Mouse (Mus musculus) embryonic facial prominence, embryonic 10.5 days (tissue): ENCODE results near the gene Mtrex. TPM values are rescaled to one million over a fixed set of nuclear protein-coding genes. Genes with fewer than 3 reads are reported as not detected.

ENCODE experiments used
- DNase-seq: peaks from one replicate; pipeline ENCODE4 v3.0.0-alpha.2; 2017; ENCODE audit warnings: low spot score
- H3K27ac ChIP-seq: fragments of 300-500 bp; sonication (generic); replicated peaks from 2 replicates; pipeline ENCODE4 v1.5.1; 2016; ENCODE audit warnings: mild to moderate bottlenecking
- H3K27me3 ChIP-seq: fragments of 300-500 bp; sonication (generic); replicated peaks from 2 replicates; pipeline ENCODE4 v1.6.1; 2016; ENCODE audit warnings: low read depth, mild to moderate bottlenecking; ENCODE audit not compliant: poor library complexity, severe bottlenecking
- H3K36me3 ChIP-seq: fragments of 300-500 bp; sonication (generic); replicated peaks from 2 replicates; pipeline ENCODE4 v1.6.1; 2016; ENCODE audit warnings: mild to moderate bottlenecking, moderate library complexity
- H3K4me1 ChIP-seq: fragments of 300-500 bp; sonication (generic); 2 replicates; pipeline ENCODE4 v1.6.1; 2016
- H3K4me3 ChIP-seq: fragments of 300-500 bp; sonication (generic); 2 replicates; pipeline ENCODE4 v1.5.1; 2016; ENCODE audit warnings: mild to moderate bottlenecking, moderate library complexity
- H3K9me3 ChIP-seq: fragments of 300-500 bp; sonication (generic); 2 replicates; pipeline ENCODE4 v1.6.1; 2016; ENCODE audit warnings: mild to moderate bottlenecking
- WGBS: fragments of 180-500 bp; shearing (Covaris S2); methylation state at CpG from one replicate; pipeline ENCODE4 v1.1.7; 2016; 5-methylcytosine and 5-hydroxymethylcytosine counted together
- polyA plus RNA-seq: library from polyadenylated mRNA; unstranded; fragments of >200 nt; fragmentation: Nextera tagmentation; extraction: Ambion mirVana; gene quantifications from 2 replicates; pipeline ENCODE4 v1.2.1, GENCODE M21; 2016

The Mtrex gene
- polyA plus RNA-seq, 1 experiment from 2014 or later: 94.3 TPM

DNA sequence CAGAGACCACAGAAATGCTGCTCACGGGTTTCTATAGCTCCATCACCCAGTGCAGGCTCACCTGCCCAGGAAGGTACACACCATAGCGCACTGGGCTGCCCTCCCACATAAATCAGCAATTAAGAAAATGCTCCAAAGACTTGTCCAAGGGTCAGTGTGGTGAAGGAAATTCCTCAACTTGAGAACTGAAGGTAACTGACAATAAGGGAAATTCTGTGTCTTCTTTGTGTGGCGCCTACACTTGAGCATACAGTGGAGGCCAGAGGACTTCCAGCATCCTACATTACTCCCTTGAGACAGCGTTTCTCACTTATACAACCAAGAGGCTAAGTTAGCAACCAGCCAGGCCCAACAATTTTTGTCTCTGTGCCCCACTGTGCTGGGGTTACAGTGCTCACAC, 1.2 kb downstream of the Mtrex start:
- 77% methylated on average over 4 of the region's 4 CpGs for WGBS
- peaks cover 41% of the 10 kb centered on the region for H3K36me3 ChIP-seq

DNA sequence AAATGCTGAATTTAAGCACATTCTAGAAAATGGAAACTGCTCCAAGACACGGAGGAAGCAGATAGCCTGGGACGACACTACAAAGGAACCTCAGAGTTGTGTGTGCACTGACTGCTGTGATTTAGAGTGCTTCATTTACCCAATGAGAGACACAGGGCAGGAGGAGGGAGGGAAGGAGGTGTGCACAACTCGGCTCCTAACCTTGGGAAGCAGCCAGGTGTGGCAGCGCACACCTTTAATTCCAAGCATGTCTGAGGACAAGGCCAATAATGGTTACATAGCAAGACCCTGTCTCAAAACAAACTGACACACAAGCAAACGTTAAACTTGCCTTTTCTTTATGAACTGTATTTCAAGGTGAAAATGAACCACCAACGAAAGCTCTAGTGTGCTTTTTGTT, 1.9 kb downstream of the Mtrex start:
- Histone ChIP-seq H3K4me3 (peak overlapping the region; percentile 14; the same call in 1 of the 2 replicates), H3K27ac (no peak overlapping the region)

More for the DNA sequence above, 1.2 kb downstream of the Mtrex start:
- Histone ChIP-seq H3K4me3 (peak overlapping the region; percentile 95), H3K27ac (no peak overlapping the region), H3K4me1 (peaks cover 17% of the 10 kb centered on the region), H3K27me3 (no peaks in the 10 kb centered on the region), H3K9me3 (no peaks in the 10 kb centered on the region)
- no peak for DNase-seq

DNA sequence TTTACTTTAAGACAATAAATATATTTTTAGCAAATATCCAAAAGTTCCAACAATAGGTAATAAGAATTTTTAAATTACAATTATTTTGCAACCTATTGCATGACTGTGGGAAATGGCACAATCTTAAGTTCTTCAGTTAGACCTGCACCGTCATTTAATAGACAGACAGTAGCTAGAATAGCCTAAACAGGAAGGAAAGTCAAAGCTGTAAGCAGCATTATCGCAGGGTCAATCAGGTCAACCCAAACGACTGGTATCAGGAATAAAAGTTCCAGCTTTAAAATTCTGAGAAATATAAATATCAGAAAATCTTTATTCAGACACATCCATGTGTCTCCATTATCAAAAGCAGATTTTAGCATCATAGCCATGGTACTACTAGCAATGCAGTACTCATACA, 6.3 kb downstream of the Mtrex start:
- H3K4me1 ChIP-seq: peaks cover 6% of the 10 kb centered on the region
- no peak for DNase-seq
- WGBS: 89% methylated on average over 3 of the region's 3 CpGs

More for the DNA sequence above, 1.9 kb downstream of the Mtrex start:
- Histone ChIP-seq H3K9me3 (no peaks in the 10 kb centered on the region), H3K4me1 (peaks cover 17% of the 10 kb centered on the region), H3K36me3 (peaks cover 41% of the 10 kb centered on the region), H3K27me3 (no peaks in the 10 kb centered on the region)
- WGBS: 84% methylated on average over 6 of the region's 6 CpGs
- DNase-seq: no peak

DNA sequence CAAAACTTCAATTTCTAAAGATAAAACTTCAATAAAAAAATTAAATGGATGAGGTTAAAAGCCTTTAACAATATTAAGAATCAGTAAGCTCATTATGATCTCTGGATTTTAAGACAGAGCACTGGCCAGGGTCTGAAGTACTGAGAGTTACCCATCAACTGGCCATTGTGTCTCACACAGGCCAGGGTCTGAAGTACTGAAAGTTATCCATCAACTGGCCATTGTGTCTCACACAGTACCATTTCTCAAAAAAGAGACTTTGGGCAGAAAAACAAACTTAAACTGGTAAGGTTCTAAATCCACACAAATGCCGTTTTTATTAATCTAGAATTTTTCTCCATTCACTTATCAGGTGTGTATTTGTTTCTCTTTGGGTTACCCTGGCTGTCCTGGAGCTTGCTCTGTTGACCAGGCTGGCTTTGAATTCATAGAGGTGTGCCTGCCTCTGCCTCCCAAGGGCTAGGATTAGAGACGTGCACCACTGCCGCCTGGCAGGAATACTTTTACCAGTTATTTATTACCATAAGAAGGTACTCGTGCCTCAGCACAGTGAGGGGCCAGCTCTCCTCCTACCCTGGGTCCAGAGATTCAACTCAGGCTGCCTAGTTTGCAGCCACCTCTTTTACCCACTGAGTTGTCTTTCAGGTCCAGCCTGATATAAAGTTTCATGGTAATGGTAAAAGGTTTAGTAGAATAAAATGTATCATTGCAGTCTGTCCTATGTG, 7.9 kb downstream of the Mtrex start:
- 92% methylated on average over 4 of the region's 4 CpGs for WGBS
- Histone ChIP-seq H3K4me1 (no peaks in the 10 kb centered on the region), H3K36me3 (peaks cover 81% of the 10 kb centered on the region), H3K27ac (no peak overlapping the region), H3K27me3 (no peaks in the 10 kb centered on the region), H3K4me3 (no peak overlapping the region), H3K9me3 (no peaks in the 10 kb centered on the region)
- no peak for DNase-seq

More for the DNA sequence above, 6.3 kb downstream of the Mtrex start:
- H3K27me3 ChIP-seq: no peaks in the 10 kb centered on the region
- H3K36me3 ChIP-seq: peaks cover 74% of the 10 kb centered on the region
- no peak overlapping the region for H3K4me3 ChIP-seq
- no peaks in the 10 kb centered on the region for H3K9me3 ChIP-seq
- H3K27ac ChIP-seq: no peak overlapping the region

DNA sequence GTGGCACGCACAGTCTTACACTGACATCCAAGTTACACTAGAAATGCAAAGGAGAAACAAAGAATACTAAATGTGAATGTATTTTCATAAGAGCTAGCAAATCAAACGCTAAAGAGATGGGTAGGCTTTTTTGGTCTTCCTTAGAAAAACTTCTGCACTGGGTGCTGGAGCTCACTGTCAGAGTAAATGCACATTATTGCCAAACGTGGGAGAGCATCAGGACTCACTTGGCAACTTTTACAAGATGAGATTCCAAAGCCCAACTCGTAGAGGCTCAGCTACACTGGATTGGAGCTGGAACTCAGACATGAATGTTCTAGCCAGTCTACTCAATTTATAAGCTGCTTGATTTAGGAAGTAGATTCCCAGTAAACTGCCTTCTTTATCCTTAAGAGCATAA, 16.8 kb downstream of the Mtrex start:
- peaks cover 91% of the 10 kb centered on the region for H3K36me3 ChIP-seq
- no peak overlapping the region for H3K4me3 ChIP-seq
- WGBS: 89% methylated on average over 4 of the region's 4 CpGs
- H3K9me3 ChIP-seq: no peaks in the 10 kb centered on the region
- DNase-seq: no peak
- H3K27me3 ChIP-seq: no peaks in the 10 kb centered on the region
- H3K4me1 ChIP-seq: no peaks in the 10 kb centered on the region
- no peak overlapping the region for H3K27ac ChIP-seq

DNA sequence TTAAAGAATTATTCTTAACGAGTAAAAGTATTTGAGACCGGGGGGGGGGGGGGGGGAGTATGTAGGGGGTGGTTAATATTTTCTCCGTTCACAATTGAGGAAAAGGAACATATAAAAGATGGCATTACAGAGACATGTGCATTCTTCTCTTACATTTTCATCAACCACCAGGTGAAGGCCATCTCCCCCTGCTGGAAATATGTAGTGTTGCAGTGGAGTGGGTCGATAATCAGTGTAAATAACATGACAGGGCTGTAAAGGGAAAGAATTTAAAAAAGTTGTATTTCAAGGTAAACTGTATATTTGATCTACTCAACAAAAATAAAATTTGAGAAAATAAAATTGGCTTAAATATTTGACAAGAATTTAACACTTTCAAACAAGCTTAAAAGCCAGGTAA, 17.5 kb downstream of the Mtrex start:
- 75% methylated on average over 4 of the region's 4 CpGs for WGBS
- DNase-seq: peak; percentile 34
- no peak overlapping the region for H3K4me3 ChIP-seq
- peaks cover 94% of the 10 kb centered on the region for H3K36me3 ChIP-seq
- no peaks in the 10 kb centered on the region for H3K4me1 ChIP-seq
- H3K27ac ChIP-seq: no peak overlapping the region
- H3K9me3 ChIP-seq: no peaks in the 10 kb centered on the region
- H3K27me3 ChIP-seq: no peaks in the 10 kb centered on the region

DNA sequence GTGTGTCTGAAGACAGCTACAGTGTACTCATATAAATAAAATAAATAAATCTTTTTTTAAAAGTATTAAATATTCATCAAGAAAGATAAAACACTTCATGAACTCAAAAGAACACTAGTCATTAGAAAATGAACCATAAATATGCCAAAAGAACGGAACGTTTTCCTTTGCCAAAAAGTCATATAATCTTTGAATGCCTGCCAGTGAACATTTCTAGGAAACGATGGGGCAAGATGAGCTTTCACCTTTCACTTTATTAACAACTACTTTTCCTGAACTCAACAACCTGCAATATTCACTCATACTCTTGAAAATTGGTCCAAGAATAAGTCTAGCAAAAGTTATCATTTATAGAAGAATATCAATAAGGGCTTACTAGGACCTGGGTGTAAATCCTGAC, 25.0 kb downstream of the Mtrex start:
- Histone ChIP-seq H3K4me3 (no peak overlapping the region), H3K4me1 (no peaks in the 10 kb centered on the region), H3K36me3 (peaks cover 96% of the 10 kb centered on the region), H3K27me3 (no peaks in the 10 kb centered on the region), H3K27ac (no peak overlapping the region), H3K9me3 (no peaks in the 10 kb centered on the region)
- DNase-seq: no peak
- 93% methylated on average over 3 of the region's 3 CpGs for WGBS

DNA sequence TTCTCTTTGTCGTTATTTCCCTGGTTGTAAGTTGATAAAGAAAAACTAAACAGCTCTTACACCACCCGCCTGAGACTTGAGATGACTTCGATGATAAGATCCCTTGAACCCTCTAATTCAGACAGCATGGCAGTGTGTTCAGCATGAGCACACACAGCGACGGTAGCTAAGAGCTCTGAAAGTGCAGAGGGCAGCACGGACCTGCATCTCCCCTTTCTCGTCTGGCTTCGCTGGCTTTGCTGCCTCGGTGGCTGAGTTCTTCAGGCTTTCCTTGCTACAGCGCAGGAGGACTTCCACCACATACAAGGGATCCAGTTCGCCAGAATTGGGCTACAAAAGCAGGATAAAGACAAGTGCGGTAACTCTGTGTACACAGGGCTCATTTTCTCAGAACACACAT, 40.0 kb downstream of the Mtrex start:
- Histone ChIP-seq H3K36me3 (peaks cover 100% of the 10 kb centered on the region), H3K9me3 (no peaks in the 10 kb centered on the region), H3K27me3 (no peaks in the 10 kb centered on the region), H3K4me1 (no peaks in the 10 kb centered on the region), H3K4me3 (no peak overlapping the region), H3K27ac (no peak overlapping the region)
- DNase-seq: no peak
- WGBS: 90% methylated on average over 12 of the region's 12 CpGs

DNA sequence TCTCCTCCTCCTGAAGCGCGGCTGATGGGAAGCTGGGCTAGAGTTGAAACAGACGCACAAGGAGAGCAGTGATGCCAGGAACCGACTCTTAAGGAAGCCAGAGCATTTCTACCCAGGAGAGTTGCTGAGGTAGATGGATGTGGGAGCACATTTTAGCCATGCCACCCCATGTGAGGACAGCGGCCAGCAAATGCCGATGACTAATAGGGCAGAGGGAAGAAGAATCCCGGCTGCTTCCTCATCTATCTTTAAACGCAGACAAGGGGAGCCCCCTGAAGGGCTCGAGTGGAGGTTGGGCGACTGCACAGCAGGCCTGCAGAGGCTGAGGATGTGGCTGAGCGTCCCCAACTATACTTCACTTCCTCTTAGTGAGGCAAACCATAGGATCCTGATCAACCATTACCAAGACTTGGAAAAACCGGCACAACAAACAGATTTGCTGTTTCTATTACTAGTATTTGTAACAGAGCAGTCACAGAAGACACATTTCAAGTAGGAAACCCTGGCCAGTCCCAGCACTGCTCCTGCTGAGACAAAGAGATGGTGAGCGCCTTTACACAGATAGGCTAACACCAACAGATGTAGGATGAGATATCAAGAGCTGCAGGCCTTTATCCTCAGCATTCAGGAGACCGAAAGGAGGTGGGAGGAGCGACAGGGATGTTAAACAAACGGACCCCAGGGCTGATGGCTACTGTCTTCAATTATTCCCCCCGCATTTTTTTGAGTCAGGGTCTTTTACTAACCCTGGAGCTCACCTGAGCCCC, 55.5 kb downstream of the Mtrex start:
- Histone ChIP-seq H3K36me3 (peaks cover 98% of the 10 kb centered on the region), H3K4me3 (no peak overlapping the region), H3K9me3 (no peaks in the 10 kb centered on the region), H3K4me1 (no peaks in the 10 kb centered on the region), H3K27me3 (no peaks in the 10 kb centered on the region), H3K27ac (no peak overlapping the region)
- DNase-seq: no peak
- 85% methylated on average over 17 of the region's 17 CpGs for WGBS

DNA sequence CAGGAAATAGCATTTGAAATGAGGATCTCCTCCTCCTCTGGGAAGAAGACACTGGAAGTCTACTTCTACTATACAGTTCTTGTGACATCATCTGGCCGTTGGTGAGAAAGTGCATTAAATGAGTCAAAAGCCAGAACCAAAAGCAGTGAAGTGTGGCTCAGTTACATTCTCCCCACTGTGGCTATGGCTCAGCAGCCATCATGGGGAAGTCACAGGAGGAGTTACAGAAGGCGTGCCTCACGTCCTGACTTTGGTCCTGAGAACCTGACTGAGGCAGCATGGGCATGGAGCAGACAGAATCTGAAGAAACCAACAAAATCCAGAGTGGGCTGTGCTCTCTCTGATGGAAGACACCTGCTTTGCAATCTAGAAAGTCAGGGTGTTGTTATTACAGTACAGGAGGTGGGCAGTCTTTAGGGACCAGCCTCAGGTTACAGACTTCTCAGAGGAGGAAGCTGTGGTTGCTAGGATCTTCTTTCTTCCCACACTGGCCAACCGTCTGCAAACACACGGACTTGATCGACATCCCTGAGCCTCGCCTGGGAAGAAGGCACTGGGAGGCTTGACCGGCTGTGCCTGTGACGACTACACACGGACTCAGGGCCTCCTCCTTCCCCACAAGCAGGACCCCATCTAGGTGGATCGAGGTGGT, 57.0 kb downstream of the Mtrex start:
- no peak overlapping the region for H3K27ac ChIP-seq
- WGBS: 83% methylated on average over 11 of the region's 11 CpGs
- H3K36me3 ChIP-seq: peaks cover 98% of the 10 kb centered on the region
- no peaks in the 10 kb centered on the region for H3K4me1 ChIP-seq
- no peaks in the 10 kb centered on the region for H3K27me3 ChIP-seq
- H3K9me3 ChIP-seq: no peaks in the 10 kb centered on the region
- H3K4me3 ChIP-seq: no peak overlapping the region
- DNase-seq: no peak

DNA sequence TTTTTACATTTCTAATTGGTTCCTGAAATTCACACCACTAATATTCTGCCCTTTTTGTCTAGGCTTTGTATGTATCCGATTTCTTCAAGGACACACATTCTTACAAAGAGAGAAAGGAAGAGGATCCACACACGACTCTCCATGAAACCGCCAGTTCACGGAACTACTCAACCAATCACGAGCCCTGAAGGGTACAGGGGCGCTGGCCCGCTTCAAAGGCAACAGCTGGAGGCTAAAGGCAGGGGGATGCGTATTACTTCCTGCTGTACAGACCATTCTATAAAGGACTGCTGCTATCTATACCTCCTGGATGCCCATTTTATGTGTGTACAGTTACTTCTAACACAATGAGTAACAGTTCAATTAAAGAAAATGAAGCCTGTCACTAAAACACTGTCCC, 59.8 kb downstream of the Mtrex start:
- peaks cover 92% of the 10 kb centered on the region for H3K36me3 ChIP-seq
- no peaks in the 10 kb centered on the region for H3K4me1 ChIP-seq
- no peak overlapping the region for H3K27ac ChIP-seq
- H3K9me3 ChIP-seq: no peaks in the 10 kb centered on the region
- WGBS: 94% methylated on average over 8 of the region's 8 CpGs
- H3K4me3 ChIP-seq: no peak overlapping the region
- H3K27me3 ChIP-seq: no peaks in the 10 kb centered on the region
- no peak for DNase-seq

DNA sequence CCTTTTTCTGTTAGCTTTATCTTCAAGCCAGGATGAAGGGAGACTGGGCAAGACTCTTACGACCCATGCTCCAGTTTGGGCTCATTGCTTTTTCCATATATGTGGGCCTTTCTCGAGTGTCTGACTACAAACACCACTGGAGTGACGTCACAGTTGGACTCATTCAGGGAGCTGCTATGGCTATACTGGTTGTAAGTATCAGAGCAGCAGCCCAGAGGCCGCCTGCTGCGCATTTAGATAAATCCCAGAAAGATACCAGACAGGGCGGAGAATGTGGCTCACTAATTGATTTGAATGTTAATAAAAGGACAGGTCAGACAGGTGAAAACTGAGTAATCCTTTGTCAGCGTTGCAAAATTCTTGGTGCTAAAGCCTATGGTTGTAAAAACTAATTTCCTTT, 60.4 kb downstream of the Mtrex start:
- H3K27me3 ChIP-seq: no peaks in the 10 kb centered on the region
- no peaks in the 10 kb centered on the region for H3K9me3 ChIP-seq
- 91% methylated on average over 7 of the region's 7 CpGs for WGBS
- no peaks in the 10 kb centered on the region for H3K4me1 ChIP-seq
- no peak overlapping the region for H3K27ac ChIP-seq
- no peak for DNase-seq
- no peak overlapping the region for H3K4me3 ChIP-seq
- peaks cover 86% of the 10 kb centered on the region for H3K36me3 ChIP-seq
